ENCODE assay signal across 26 mouse cellular contexts in genomic region chr14:83021886-83022285, GRCm38 (mm10).
"Had no signal": no experiment of that assay in that cellular context is flagged by ENCODE, and none has a peak within 500 bp of the region (broad histone marks: within the 10 kb centered on the region; RNA-seq: fewer than 3 reads in every experiment).

No protein-coding gene starts in this region.

- H3K4me3 ChIP-seq: heart, adult 2 months; heart, embryonic 13.5 days; heart, embryonic 15.5 days; hindbrain, embryonic 12.5 days; intestine, embryonic 15.5 days; limb, embryonic 13.5 days; limb, embryonic 15.5 days; liver, embryonic 12.5 days had no signal

- H3K4me2 ChIP-seq: heart, embryonic 11.5 days; heart, embryonic 13.5 days; heart, embryonic 15.5 days; hindbrain, embryonic 12.5 days; hindbrain, embryonic 14.5 days; intestine, embryonic 15.5 days; limb, embryonic 13.5 days; limb, embryonic 15.5 days; liver, embryonic 12.5 days had no signal

- DNase-seq: gastrocnemius, postnatal 14 days; gastrocnemius, postnatal 36 days; heart, adult 11 months; heart, adult 2 months; heart, postnatal 14 days; heart, postnatal 36 days; kidney, adult 18-20 months; kidney, adult 8-10 months; kidney, postnatal 10 days; kidney, postnatal 36 days; layer of hippocampus, adult 9-11 months; layer of hippocampus, postnatal 36 days; left cerebral cortex, postnatal 4 days had no signal

- H3K27me3 ChIP-seq: heart, embryonic 13.5 days; heart, embryonic 15.5 days; hindbrain, embryonic 12.5 days; intestine, embryonic 15.5 days; limb, embryonic 13.5 days; limb, embryonic 15.5 days; liver, embryonic 12.5 days had no signal

- H3K9ac ChIP-seq: heart, embryonic 13.5 days; heart, embryonic 15.5 days; hindbrain, embryonic 12.5 days; hindbrain, embryonic 14.5 days; intestine, embryonic 15.5 days; limb, embryonic 13.5 days; limb, embryonic 15.5 days; liver, embryonic 12.5 days; liver, embryonic 14.5 days had no signal

- H3K36me3 ChIP-seq: heart, embryonic 13.5 days; heart, embryonic 15.5 days; hindbrain, embryonic 12.5 days; intestine, embryonic 15.5 days; limb, embryonic 13.5 days; limb, embryonic 15.5 days; liver, embryonic 12.5 days had no signal

- H3K4me1 ChIP-seq: heart, embryonic 13.5 days; heart, embryonic 15.5 days; hindbrain, embryonic 12.5 days; intestine, embryonic 15.5 days; limb, embryonic 13.5 days; limb, embryonic 15.5 days; liver, embryonic 12.5 days had no signal

- H3K27ac ChIP-seq: heart, adult 2 months; heart, embryonic 13.5 days; heart, embryonic 15.5 days; hindbrain, embryonic 12.5 days; hindbrain, embryonic 14.5 days; intestine, embryonic 15.5 days; limb, embryonic 13.5 days; limb, embryonic 15.5 days; liver, embryonic 12.5 days; liver, embryonic 14.5 days had no signal

- H3K9me3 ChIP-seq: heart, embryonic 13.5 days; heart, embryonic 15.5 days; hindbrain, embryonic 12.5 days; intestine, embryonic 15.5 days; limb, embryonic 13.5 days; limb, embryonic 15.5 days; liver, embryonic 12.5 days had no signal

- ATAC-seq: hindbrain, embryonic 16.5 days; inflammation-experienced regulatory T-cells, adult 6 months; intestine, embryonic 15.5 days; intestine, postnatal 0 days; liver, embryonic 12.5 days had no signal
